In the genomic region with DNA sequence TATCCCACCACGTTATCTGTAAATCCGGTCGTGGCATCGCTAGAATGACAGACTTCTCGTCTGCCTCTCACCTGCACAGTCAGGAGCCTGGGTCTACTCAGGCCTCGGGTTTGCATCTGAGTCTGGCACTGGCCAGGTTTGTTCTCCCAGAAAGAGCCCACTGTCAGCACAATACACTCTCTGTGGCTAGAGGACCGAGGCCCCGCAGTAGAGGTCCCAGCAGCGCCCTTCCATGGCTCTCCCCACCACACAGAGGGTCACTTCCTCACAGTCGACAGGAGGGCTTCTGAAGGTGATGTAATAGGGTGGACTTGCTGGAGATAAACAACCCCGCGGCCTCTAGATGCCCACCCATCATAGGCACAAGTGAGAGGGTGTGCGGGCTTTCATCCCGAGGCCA, we compare ENCODE assay signal across 9 mouse cellular contexts. TPM values are rescaled to one million over a fixed set of nuclear protein-coding genes. Genes with fewer than 3 reads are reported as not detected.
A peak's percentile ranks its signal among the peaks of the same experiment; 100 is the strongest.
DNase-seq lines count a peak whose midpoint lies in the region; ATAC-seq and TF ChIP-seq lines count a peak whose summit lies in the region.
"Had no signal": no experiment of that assay in that cellular context is flagged by ENCODE, and none has a peak within 500 bp of the region (broad histone marks: within the 10 kb centered on the region; RNA-seq: fewer than 3 reads in every experiment).

No protein-coding gene starts in this region.

- peaks cover 10% of the 10 kb centered on the region for H3K4me1 ChIP-seq in heart, embryonic 15.5 days (replicated peaks)
- H3K4me1 ChIP-seq in bone marrow macrophage, adult 2 months (ENCODE audit: control insufficient read depth, insufficient read depth, low read length) = no peaks in the 10 kb centered on the region
- H3K4me1 ChIP-seq in hindbrain, embryonic 14.5 days (replicated peaks; ENCODE audit: control insufficient read depth, insufficient read depth, low read length) = 0 out of 2 replicates have a peak, but pooled peaks cover 6% of the 10 kb centered on the region
- peaks cover 11% of the 10 kb centered on the region; the same call in 1 of the 2 replicates for H3K4me1 ChIP-seq in midbrain, embryonic 12.5 days

- peak overlapping the region; percentile 33 for H3K4me3 ChIP-seq in heart, embryonic 15.5 days
- peak overlapping the region; percentile 43 for H3K4me3 ChIP-seq in bone marrow macrophage, adult 2 months (ENCODE audit: insufficient read depth, low read length)
- no peak overlapping the region for H3K4me3 ChIP-seq in hindbrain, embryonic 14.5 days (replicated peaks; ENCODE audit: low read length)
- no peak overlapping the region for H3K4me3 ChIP-seq in midbrain, embryonic 12.5 days

- TF ChIP-seq CTCF in bone marrow macrophage, adult 2 months (IDR thresholded peaks at IDR 0.05; ENCODE audit: low read depth, low read length) = no peak

- peak overlapping the region; percentile 63 for H3K4me2 ChIP-seq in heart, embryonic 15.5 days
- H3K4me2 ChIP-seq in hindbrain, embryonic 14.5 days (replicated peaks) = peak overlapping the region; percentile 31
- H3K4me2 ChIP-seq in midbrain, embryonic 12.5 days (replicated peaks) = peak overlapping the region; percentile 31

- 35% methylated on average over 14 of the region's 14 CpGs for WGBS in heart, embryonic 15.5 days
- WGBS in hindbrain, embryonic 14.5 days = 58% methylated on average over 14 of the region's 14 CpGs
- 61% methylated on average over 14 of the region's 14 CpGs for WGBS in midbrain, embryonic 12.5 days

- H3K9ac ChIP-seq in heart, embryonic 15.5 days = no peak overlapping the region
- H3K9ac ChIP-seq in hindbrain, embryonic 14.5 days = no peak overlapping the region
- no peak overlapping the region for H3K9ac ChIP-seq in midbrain, embryonic 12.5 days (replicated peaks)

- intact Hi-C loops in heart, postnatal 25 days (cut with DNase I) = loop anchor here (5.0 kb wide), 2 partner anchors 38 to 108 kb away; a partner anchor contains a TSS

- no peaks in the 10 kb centered on the region for H3K9me3 ChIP-seq in heart, embryonic 15.5 days (replicated peaks)
- H3K9me3 ChIP-seq in hindbrain, embryonic 14.5 days (ENCODE audit: control insufficient read depth, low read length) = no peaks in the 10 kb centered on the region
- no peaks in the 10 kb centered on the region for H3K9me3 ChIP-seq in midbrain, embryonic 12.5 days

- no peak for TF ChIP-seq POLR2A in bone marrow macrophage, adult 2 months (IDR thresholded peaks at IDR 0.05; ENCODE audit: borderline replicate concordance, low read depth, low read length)

- no peak for DNase-seq in heart, postnatal 25 days (ENCODE audit: low spot score)
- DNase-seq in hindbrain, embryonic 14.5 days (ENCODE audit: low spot score) = no peak
- no peak for DNase-seq in embryo, embryonic 11 days
- DNase-seq in adrenal gland, postnatal 14 days = no peak
- DNase-seq in testis, postnatal 10 days (ENCODE audit: low spot score) = no peak

- H3K27me3 ChIP-seq in heart, embryonic 15.5 days = no peaks in the 10 kb centered on the region
- H3K27me3 ChIP-seq in hindbrain, embryonic 14.5 days (ENCODE audit: control insufficient read depth, insufficient read depth, low read length) = no peaks in the 10 kb centered on the region
- no peaks in the 10 kb centered on the region; the same call in 1 of the 2 replicates for H3K27me3 ChIP-seq in midbrain, embryonic 12.5 days
- H3K27me3 ChIP-seq: CH12.LX had no signal

- H3K27ac ChIP-seq in heart, embryonic 15.5 days = no peak overlapping the region
- H3K27ac ChIP-seq in bone marrow macrophage, adult 2 months (ENCODE audit: insufficient read depth, low read depth, low read length) = no peak overlapping the region
- no peak overlapping the region for H3K27ac ChIP-seq in hindbrain, embryonic 14.5 days
- no peak overlapping the region for H3K27ac ChIP-seq in midbrain, embryonic 12.5 days (replicated peaks)

- peak; percentile 18; the same call in 1 of the 2 replicates for ATAC-seq in heart, embryonic 15.5 days (replicated peaks; ENCODE audit: insufficient number of reproducible peaks, insufficient read depth, low FRiP score, low read depth)
- ATAC-seq in hindbrain, embryonic 14.5 days (ENCODE audit: low FRiP score) = peak; percentile 27; the same call in 1 of the 2 replicates
- ATAC-seq in midbrain, embryonic 12.5 days (ENCODE audit: low FRiP score, low read depth) = 0 out of 2 replicates have a peak, but pooled peaks have one; percentile 16

- H3K36me3 ChIP-seq in heart, embryonic 15.5 days = no peaks in the 10 kb centered on the region
- H3K36me3 ChIP-seq in hindbrain, embryonic 14.5 days (replicated peaks; ENCODE audit: control insufficient read depth, insufficient read depth) = no peaks in the 10 kb centered on the region
- H3K36me3 ChIP-seq in midbrain, embryonic 12.5 days = no peaks in the 10 kb centered on the region

RNA-seq across cellular contexts. Expression of a gene that starts 7.3 kb away (rescaled TPM):
- 83.5 and 85.2 TPM in 2 replicates for polyA plus RNA-seq in heart, embryonic 15.5 days (2015; fragmentation: Nextera tagmentation; extraction: Ambion mirVana)
- total RNA-seq in heart, postnatal 25 days (2021) = 10 to 100 TPM; 38.5 to 39.5 TPM
- 3.6 and 5.3 TPM in 2 replicates for polyA plus RNA-seq in bone marrow macrophage, adult 2 months (2012; ENCODE audit: insufficient read depth, insufficient read length, missing spikeins)
- 27.0 and 28.5 TPM in 2 replicates for polyA plus RNA-seq in hindbrain, embryonic 14.5 days (2014; fragmentation: Nextera tagmentation; extraction: Ambion mirVana)
- 31.6 and 31.8 TPM in 2 replicates for polyA plus RNA-seq in midbrain, embryonic 12.5 days (2016; fragmentation: Nextera tagmentation; extraction: Ambion mirVana)
- total RNA-seq in adrenal gland, postnatal 14 days (2021) = 153 and 188 TPM in 2 replicates

RNA-seq across cellular contexts. Expression of a gene that starts 38.3 kb away (rescaled TPM):
- polyA plus RNA-seq in heart, embryonic 15.5 days (2015; fragmentation: Nextera tagmentation; extraction: Ambion mirVana) = 12.5 and 15.3 TPM in 2 replicates
- 1 to 10 TPM; 6.3 to 6.7 TPM for total RNA-seq in heart, postnatal 25 days (2021)
- 7.3 and 8.4 TPM in 2 replicates for polyA plus RNA-seq in bone marrow macrophage, adult 2 months (2012; ENCODE audit: insufficient read depth, insufficient read length, missing spikeins)
- 45.7 and 48.7 TPM in 2 replicates for polyA plus RNA-seq in hindbrain, embryonic 14.5 days (2014; fragmentation: Nextera tagmentation; extraction: Ambion mirVana)
- 49.7 TPM in 2 replicates for polyA plus RNA-seq in midbrain, embryonic 12.5 days (2016; fragmentation: Nextera tagmentation; extraction: Ambion mirVana)
- 12.0 and 13.6 TPM in 2 replicates for total RNA-seq in adrenal gland, postnatal 14 days (2021)

RNA-seq across cellular contexts. Expression of a gene that starts 44.5 kb away (rescaled TPM):
- polyA plus RNA-seq in heart, embryonic 15.5 days (2015; fragmentation: Nextera tagmentation; extraction: Ambion mirVana) = 71.2 and 73.8 TPM in 2 replicates
- total RNA-seq in heart, postnatal 25 days (2021) = 10 to 100 TPM; 19.4 to 26.6 TPM
- polyA plus RNA-seq in bone marrow macrophage, adult 2 months (2012; ENCODE audit: insufficient read depth, insufficient read length, missing spikeins) = 5.9 and 7.9 TPM in 2 replicates
- 32.0 and 37.2 TPM in 2 replicates for polyA plus RNA-seq in hindbrain, embryonic 14.5 days (2014; fragmentation: Nextera tagmentation; extraction: Ambion mirVana)
- 40.7 and 46.3 TPM in 2 replicates for polyA plus RNA-seq in midbrain, embryonic 12.5 days (2016; fragmentation: Nextera tagmentation; extraction: Ambion mirVana)
- 15.0 and 18.2 TPM in 2 replicates for total RNA-seq in adrenal gland, postnatal 14 days (2021)

Comparison
In these comparisons a context has a peak if more than half of its experiments do, and no peak if none do; other contexts are left out.
1. H3K4me3 ChIP-seq: peak in heart, embryonic 15.5 days (single experiment) and bone marrow macrophage, adult 2 months (single experiment); none in hindbrain, embryonic 14.5 days (single experiment) and midbrain, embryonic 12.5 days (single experiment).
2. Peak in every context shown above with its lines, with median percentiles within 50 percentile points of each other: ATAC-seq and H3K4me2 ChIP-seq.